Mouse (Mus musculus): ENCODE data around the gene Kmt2c.

DNA sequence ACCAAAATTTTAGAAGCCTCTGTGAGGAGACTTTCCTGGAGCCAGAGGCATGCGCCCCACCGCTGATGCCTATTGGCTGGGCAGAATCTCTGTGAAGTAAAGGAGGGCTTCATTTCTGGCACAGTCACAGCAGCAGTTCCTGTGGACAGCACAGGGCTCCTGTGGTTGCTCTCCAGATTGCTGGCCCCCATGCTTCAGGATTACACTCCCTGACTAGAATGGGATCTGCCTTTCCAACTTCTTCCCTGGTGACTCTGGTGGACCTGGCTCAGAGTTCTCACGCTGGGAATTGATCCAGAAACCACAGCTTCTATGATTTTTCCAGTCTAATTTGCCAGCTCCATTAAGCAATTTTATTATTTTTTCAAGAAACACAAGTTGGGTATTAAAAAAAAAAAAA is 45.5 kb upstream of the Kmt2c start:
- no peak for TF ChIP-seq POLR2A (IDR thresholded peaks at IDR 0.05; ENCODE audit: low read depth, low read length)
- TF ChIP-seq CTCF (IDR thresholded peaks at IDR 0.05; ENCODE audit: extremely low read depth, insufficient read depth, insufficient read length, insufficient replicate concordance) = no peak
